Mouse (Mus musculus) forebrain, embryonic 12.5 days (tissue): ENCODE data around the gene Gm4131. TPM values are rescaled to one million over a fixed set of nuclear protein-coding genes. Genes with fewer than 3 reads are reported as not detected.

ENCODE experiments used
- ATAC-seq: fragments of 200-750 bp; cut with Nextera tagmentation; 2 replicates; pipeline ENCODE4 v1.8.0; 2017; ENCODE audit warnings: moderate TSS enrichment; ENCODE audit not compliant: low FRiP score
- H3K27ac ChIP-seq: fragments of 300-500 bp; sonication (generic); 2 replicates; pipeline ENCODE4 v1.5.1; 2016; ENCODE audit warnings: mild to moderate bottlenecking
- H3K27me3 ChIP-seq: fragments of 300-500 bp; sonication (generic); 2 replicates; pipeline ENCODE4 v1.6.1; 2016; ENCODE audit warnings: mild to moderate bottlenecking
- H3K36me3 ChIP-seq: fragments of 300-500 bp; sonication (generic); replicated peaks from 2 replicates; pipeline ENCODE4 v1.6.1; 2016; ENCODE audit warnings: mild to moderate bottlenecking
- H3K4me1 ChIP-seq: fragments of 300-500 bp; sonication (generic); 2 replicates; pipeline ENCODE4 v1.6.1; 2016
- H3K4me2 ChIP-seq: fragments of 300-500 bp; sonication (generic); 2 replicates; pipeline ENCODE4 v1.6.1; 2016; ENCODE audit warnings: mild to moderate bottlenecking, moderate library complexity
- H3K4me3 ChIP-seq: fragments of 300-500 bp; sonication (generic); replicated peaks from 2 replicates; pipeline ENCODE4 v1.5.1; 2016; ENCODE audit warnings: mild to moderate bottlenecking
- H3K9ac ChIP-seq: fragments of 300-500 bp; sonication (generic); 2 replicates; pipeline ENCODE4 v1.6.1; 2016; ENCODE audit warnings: mild to moderate bottlenecking
- H3K9me3 ChIP-seq: fragments of 300-500 bp; sonication (generic); 2 replicates; pipeline ENCODE4 v1.6.1; 2016
- WGBS: fragments of 180-500 bp; shearing (Covaris S2); methylation state at CpG from one replicate; pipeline ENCODE4 v1.1.7; 2016; 5-methylcytosine and 5-hydroxymethylcytosine counted together
- polyA plus RNA-seq: library from polyadenylated mRNA; unstranded; fragments of >200 nt; fragmentation: Nextera tagmentation; extraction: Ambion mirVana; gene quantifications from 2 replicates; pipeline ENCODE4 v1.2.1, GENCODE M21; 2016

Gene Gm4131
- polyA plus RNA-seq, 1 experiment from 2014 or later: not detected

- H3K9ac ChIP-seq: no peak overlapping the region
- no peaks in the 10 kb centered on the region for H3K27me3 ChIP-seq
- H3K9me3 ChIP-seq: no peaks in the 10 kb centered on the region
- H3K36me3 ChIP-seq: no peaks in the 10 kb centered on the region
- no peak overlapping the region for H3K27ac ChIP-seq
- no peaks in the 10 kb centered on the region for H3K4me1 ChIP-seq
- no peak overlapping the region for H3K4me3 ChIP-seq
- ATAC-seq: no peak
- no peak overlapping the region for H3K4me2 ChIP-seq
- WGBS: 76% methylated on average over 1 of the region's 1 CpGs
Measured at GRCm38 (mm10) chr14:62541751-62542150, 25.0 kb downstream of the Gm4131 start.

DNA sequence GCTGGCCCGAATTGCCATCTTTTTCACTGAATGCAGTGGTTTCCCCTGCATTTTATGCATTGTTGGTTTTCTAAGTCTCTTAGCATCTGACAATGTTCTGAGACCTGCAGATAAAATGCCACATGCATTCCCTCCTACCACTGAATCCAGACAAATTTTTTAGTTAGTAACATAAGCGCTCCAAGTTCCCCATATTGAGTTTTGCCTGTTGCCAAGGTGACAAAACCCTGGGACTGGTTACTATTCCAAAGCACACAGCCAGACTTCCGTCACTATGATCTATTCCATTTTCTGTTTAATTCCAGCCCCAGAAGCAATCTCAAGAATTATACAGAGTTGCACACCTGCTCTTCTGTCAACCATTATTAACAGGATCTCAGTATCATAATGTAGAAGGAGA is 26.9 kb downstream of the Gm4131 start:
- H3K4me2 ChIP-seq: no peak overlapping the region
- H3K4me3 ChIP-seq: no peak overlapping the region
- no peaks in the 10 kb centered on the region for H3K9me3 ChIP-seq
- no peak overlapping the region for H3K27ac ChIP-seq
- H3K4me1 ChIP-seq: no peaks in the 10 kb centered on the region
- ATAC-seq: no peak
- WGBS: 86% methylated on average over 3 of the region's 3 CpGs
- H3K9ac ChIP-seq: no peak overlapping the region
- H3K36me3 ChIP-seq: no peaks in the 10 kb centered on the region
- no peaks in the 10 kb centered on the region for H3K27me3 ChIP-seq

DNA sequence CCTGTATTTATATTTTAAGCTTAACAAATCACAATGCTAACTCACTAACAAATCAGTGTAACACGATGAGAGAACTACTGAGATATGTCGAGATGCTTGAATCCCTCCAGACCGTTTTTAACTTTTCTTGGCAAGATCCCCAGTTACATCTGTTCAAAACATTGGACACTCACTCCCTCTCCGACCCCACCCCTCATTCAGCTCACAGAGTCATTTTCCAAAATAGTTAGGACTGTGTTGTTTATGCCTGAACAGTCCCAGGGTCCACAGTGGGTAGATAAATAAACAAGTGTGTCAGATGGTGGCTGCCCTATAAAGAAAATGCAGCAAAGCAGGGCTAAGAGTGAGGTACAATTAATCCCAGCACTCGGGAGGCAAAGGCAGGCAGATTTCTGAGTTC is 29.7 kb downstream of the Gm4131 start:
- no peaks in the 10 kb centered on the region for H3K4me1 ChIP-seq
- no peak for ATAC-seq
- WGBS: 89% methylated on average over 5 of the region's 5 CpGs
- H3K9me3 ChIP-seq: no peaks in the 10 kb centered on the region
- no peaks in the 10 kb centered on the region for H3K36me3 ChIP-seq
- no peak overlapping the region for H3K9ac ChIP-seq
- H3K4me2 ChIP-seq: no peak overlapping the region
- H3K4me3 ChIP-seq: no peak overlapping the region
- no peaks in the 10 kb centered on the region for H3K27me3 ChIP-seq
- no peak overlapping the region for H3K27ac ChIP-seq

DNA sequence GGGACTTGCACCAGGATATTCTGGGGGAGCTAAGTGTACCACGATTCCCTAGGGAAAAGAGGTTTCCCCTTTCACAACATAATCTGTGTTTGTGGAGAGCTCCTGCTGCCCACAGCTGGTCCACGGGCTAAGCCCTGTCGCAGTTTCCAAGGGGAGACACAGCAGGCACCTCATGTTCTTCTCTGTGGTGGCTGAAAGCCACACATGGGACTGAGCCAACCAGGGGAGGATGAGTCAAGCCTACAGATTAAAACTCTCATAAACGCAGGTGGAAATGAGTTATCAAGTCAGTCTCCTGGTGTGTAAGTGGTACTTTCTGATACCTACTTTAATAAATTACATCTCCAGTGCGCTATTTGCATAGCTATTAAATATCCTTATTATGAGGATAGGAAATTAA is 30.6 kb downstream of the Gm4131 start:
- no peak overlapping the region for H3K4me2 ChIP-seq
- H3K27me3 ChIP-seq: no peaks in the 10 kb centered on the region
- H3K9me3 ChIP-seq: no peaks in the 10 kb centered on the region
- WGBS: 71% methylated on average over 5 of the region's 5 CpGs
- no peak for ATAC-seq
- no peaks in the 10 kb centered on the region for H3K36me3 ChIP-seq
- H3K4me1 ChIP-seq: no peaks in the 10 kb centered on the region
- no peak overlapping the region for H3K4me3 ChIP-seq
- H3K27ac ChIP-seq: no peak overlapping the region
- no peak overlapping the region for H3K9ac ChIP-seq

DNA sequence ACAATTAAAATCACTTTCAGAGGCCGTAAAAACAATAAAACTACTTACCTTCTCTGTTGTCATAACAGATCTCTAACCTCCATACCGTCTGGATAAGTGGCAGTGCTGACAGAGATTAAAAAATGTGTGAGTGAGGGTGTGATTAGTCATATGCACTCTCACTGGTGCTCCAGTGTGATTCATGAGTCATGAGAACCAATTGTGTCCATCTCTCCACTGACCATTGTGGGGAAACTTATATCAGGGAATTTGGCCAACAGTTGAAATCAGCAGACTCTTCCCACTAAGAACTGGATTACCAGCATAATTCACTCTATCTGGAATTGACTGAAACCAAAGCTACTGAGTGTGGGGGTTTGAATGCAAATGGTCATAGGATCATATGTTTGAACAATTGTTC is 35.8 kb downstream of the Gm4131 start:
- Histone ChIP-seq H3K4me3 (no peak overlapping the region), H3K36me3 (no peaks in the 10 kb centered on the region), H3K4me1 (no peaks in the 10 kb centered on the region), H3K27me3 (no peaks in the 10 kb centered on the region), H3K4me2 (no peak overlapping the region), H3K27ac (no peak overlapping the region), H3K9me3 (no peaks in the 10 kb centered on the region), H3K9ac (no peak overlapping the region)
- 79% methylated on average over 2 of the region's 2 CpGs for WGBS
- no peak for ATAC-seq

DNA sequence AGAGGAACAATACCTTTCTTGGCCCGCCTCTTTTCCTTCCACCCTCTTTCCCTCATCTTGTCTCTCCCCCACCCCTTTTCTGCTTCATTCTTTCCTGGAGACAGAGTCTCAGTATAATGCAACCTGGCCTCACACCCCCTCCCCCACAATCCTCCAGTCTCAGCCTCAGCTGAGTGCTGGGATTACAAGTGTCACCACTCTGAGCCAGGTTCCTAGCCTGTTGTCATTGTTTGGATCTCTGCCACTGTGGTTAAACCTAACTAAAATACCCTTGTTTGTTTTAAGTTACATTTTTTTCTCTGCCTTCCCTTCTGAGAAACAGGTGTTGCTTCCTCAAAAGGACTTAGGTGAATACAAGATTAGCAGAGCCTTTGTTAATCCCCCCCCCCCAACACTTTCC is 53.9 kb downstream of the Gm4131 start:
- ATAC-seq: no peak
- Histone ChIP-seq H3K9me3 (no peaks in the 10 kb centered on the region), H3K27me3 (no peaks in the 10 kb centered on the region), H3K4me2 (no peak overlapping the region), H3K4me3 (no peak overlapping the region), H3K36me3 (no peaks in the 10 kb centered on the region), H3K9ac (no peak overlapping the region), H3K4me1 (peaks cover 8% of the 10 kb centered on the region), H3K27ac (no peak overlapping the region)
- 37% methylated on average over 1 of the region's 1 CpGs for WGBS

GRCm38 (mm10) chr14:62509350-62509749 is 57.4 kb downstream of the Gm4131 start:
- Histone ChIP-seq H3K4me2 (no peak overlapping the region), H3K27ac (no peak overlapping the region), H3K27me3 (no peaks in the 10 kb centered on the region), H3K4me1 (peaks cover 8% of the 10 kb centered on the region), H3K4me3 (no peak overlapping the region), H3K9ac (no peak overlapping the region), H3K9me3 (no peaks in the 10 kb centered on the region), H3K36me3 (no peaks in the 10 kb centered on the region)
- 75% methylated on average over 3 of the region's 3 CpGs for WGBS
- no peak for ATAC-seq

- Histone ChIP-seq H3K9ac (no peak overlapping the region), H3K4me1 (no peaks in the 10 kb centered on the region), H3K27me3 (no peaks in the 10 kb centered on the region), H3K27ac (no peak overlapping the region), H3K9me3 (no peaks in the 10 kb centered on the region), H3K4me2 (no peak overlapping the region), H3K4me3 (no peak overlapping the region), H3K36me3 (no peaks in the 10 kb centered on the region)
- no peak for ATAC-seq
- WGBS: 82% methylated on average over 3 of the region's 3 CpGs
Measured at GRCm38 (mm10) chr14:62506261-62506660, 60.5 kb downstream of the Gm4131 start.

DNA sequence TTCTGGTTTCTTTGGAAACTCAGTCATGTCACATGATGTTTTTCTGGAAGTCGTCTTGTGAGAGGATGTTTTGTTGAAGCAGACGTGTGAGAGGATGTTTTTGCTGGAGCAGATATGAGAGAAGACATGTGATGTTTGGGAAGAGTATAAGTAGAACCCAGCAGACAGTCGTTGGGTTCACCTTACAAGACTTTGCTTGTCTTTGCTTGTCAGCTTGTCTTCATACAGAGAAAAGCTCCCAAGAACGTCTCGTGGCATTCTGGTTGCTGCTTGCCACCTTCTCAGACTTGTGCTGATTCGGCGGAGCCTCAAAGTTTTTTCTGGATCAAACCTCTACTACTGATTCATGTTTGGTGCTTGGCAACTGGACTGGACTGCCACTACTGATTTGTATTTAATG is 69.3 kb downstream of the Gm4131 start:
- H3K9me3 ChIP-seq: no peaks in the 10 kb centered on the region
- H3K4me1 ChIP-seq: peaks cover 3% of the 10 kb centered on the region
- no peaks in the 10 kb centered on the region for H3K27me3 ChIP-seq
- no peak overlapping the region for H3K9ac ChIP-seq
- no peak overlapping the region for H3K27ac ChIP-seq
- WGBS: 89% methylated on average over 7 of the region's 7 CpGs
- no peak for ATAC-seq
- H3K4me3 ChIP-seq: no peak overlapping the region
- no peaks in the 10 kb centered on the region for H3K36me3 ChIP-seq
- no peak overlapping the region for H3K4me2 ChIP-seq

- Histone ChIP-seq H3K4me2 (no peak overlapping the region), H3K36me3 (no peaks in the 10 kb centered on the region), H3K9ac (no peak overlapping the region), H3K4me1 (peaks cover 4% of the 10 kb centered on the region), H3K27me3 (no peaks in the 10 kb centered on the region), H3K4me3 (no peak overlapping the region), H3K27ac (no peak overlapping the region), H3K9me3 (no peaks in the 10 kb centered on the region)
- 71% methylated on average over 1 of the region's 1 CpGs for WGBS
- no peak for ATAC-seq
Measured at GRCm38 (mm10) chr14:62496501-62496900, 70.2 kb downstream of the Gm4131 start.

- Histone ChIP-seq H3K4me1 (peaks cover 4% of the 10 kb centered on the region), H3K27ac (no peak overlapping the region), H3K9ac (no peak overlapping the region), H3K36me3 (no peaks in the 10 kb centered on the region), H3K4me2 (no peak overlapping the region), H3K27me3 (no peaks in the 10 kb centered on the region; the same call in 1 of the 2 replicates), H3K9me3 (no peaks in the 10 kb centered on the region), H3K4me3 (no peak overlapping the region)
- WGBS: 81% methylated on average over 5 of the region's 5 CpGs
- no peak for ATAC-seq
Measured at GRCm38 (mm10) chr14:62493456-62493855, 73.3 kb downstream of the Gm4131 start.

GRCm38 (mm10) chr14:62492196-62492850 is 74.4 kb downstream of the Gm4131 start:
- H3K9ac ChIP-seq: no peak overlapping the region
- peaks cover 4% of the 10 kb centered on the region for H3K4me1 ChIP-seq
- H3K27me3 ChIP-seq: no peaks in the 10 kb centered on the region; the same call in 1 of the 2 replicates
- no peak overlapping the region for H3K4me2 ChIP-seq
- no peak overlapping the region for H3K27ac ChIP-seq
- 32% methylated on average over 16 of the region's 16 CpGs for WGBS
- no peak overlapping the region for H3K4me3 ChIP-seq
- H3K9me3 ChIP-seq: no peaks in the 10 kb centered on the region
- peak; percentile 85 for ATAC-seq
- no peaks in the 10 kb centered on the region for H3K36me3 ChIP-seq

DNA sequence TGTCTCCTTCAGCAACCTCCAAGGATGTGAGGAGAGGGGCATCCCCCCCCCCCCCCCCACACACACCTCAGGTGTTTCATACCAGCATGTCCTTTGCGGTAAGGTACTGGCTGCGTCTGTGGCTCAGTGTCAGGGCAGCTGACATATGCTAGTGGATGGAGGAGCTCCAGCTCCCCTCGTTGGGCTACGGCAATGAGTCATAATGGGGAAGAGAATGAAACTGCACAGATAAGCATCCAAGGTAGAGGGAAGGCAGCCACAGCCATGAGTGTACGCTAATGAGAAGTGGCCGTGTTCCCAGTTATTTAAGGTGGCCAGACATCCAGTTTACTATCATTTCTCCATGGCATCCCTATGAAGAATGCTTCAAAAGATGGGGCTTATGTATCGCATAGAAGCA is 78.5 kb downstream of the Gm4131 start:
- WGBS: 90% methylated on average over 7 of the region's 7 CpGs
- Histone ChIP-seq H3K27ac (no peak overlapping the region), H3K9ac (no peak overlapping the region), H3K4me1 (peaks cover 4% of the 10 kb centered on the region), H3K36me3 (no peaks in the 10 kb centered on the region), H3K27me3 (no peaks in the 10 kb centered on the region; the same call in 1 of the 2 replicates), H3K9me3 (no peaks in the 10 kb centered on the region), H3K4me3 (no peak overlapping the region), H3K4me2 (no peak overlapping the region)
- ATAC-seq: no peak
